Mouse (Mus musculus): ENCODE results near the gene Amdhd1. TPM values are rescaled to one million over a fixed set of nuclear protein-coding genes. Genes with fewer than 3 reads are reported as not detected.

Amdhd1 gene
- polyA plus RNA-seq, 1 experiment from 2014 or later, result 0.79 TPM

GRCm38 (mm10) chr10:93540431-93541210 lies 788 bp upstream of the Amdhd1 start, which contains the start of gene Ccdc38:
Ccdc38 (plus strand) TSS chr10:93540632.
- H3K9ac ChIP-seq (replicated peaks), result peak within 1 kb of the TSS; percentile 50
- ATAC-seq (ENCODE audit: insufficient number of reproducible peaks, insufficient read depth, low FRiP score, low TSS enrichment, low read depth), result no peak
- H3K27me3 ChIP-seq, result peaks cover 7% of the 10 kb centered on the region; the same call in 1 of the 2 replicates
- no peaks in the 10 kb centered on the region for H3K36me3 ChIP-seq
- no peaks in the 10 kb centered on the region for H3K9me3 ChIP-seq
- H3K27ac ChIP-seq, result no peak within 1 kb of the TSS
- peaks cover 12% of the 10 kb centered on the region for H3K4me1 ChIP-seq (replicated peaks)
- H3K4me2 ChIP-seq, result peak within 1 kb of the TSS; percentile 86
- WGBS, result 68% methylated on average over 17 of the region's 17 CpGs
- peak within 1 kb of the TSS; percentile 43 for H3K4me3 ChIP-seq (replicated peaks)

GRCm38 (mm10) chr10:93538818-93539217 lies 1.0 kb downstream of the Amdhd1 start:
- H3K27ac ChIP-seq, result no peak overlapping the region
- peaks cover 16% of the 10 kb centered on the region for H3K4me1 ChIP-seq (replicated peaks)
- 36% methylated on average over 6 of the region's 6 CpGs for WGBS
- H3K27me3 ChIP-seq, result peaks cover 24% of the 10 kb centered on the region
- no peak overlapping the region for H3K9ac ChIP-seq (replicated peaks)
- ATAC-seq (ENCODE audit: insufficient number of reproducible peaks, insufficient read depth, low FRiP score, low TSS enrichment, low read depth), result no peak
- no peaks in the 10 kb centered on the region for H3K36me3 ChIP-seq
- H3K4me2 ChIP-seq, result no peak overlapping the region
- H3K4me3 ChIP-seq (replicated peaks), result no peak overlapping the region
- H3K9me3 ChIP-seq, result no peaks in the 10 kb centered on the region

- no peak overlapping the region for H3K4me2 ChIP-seq
- H3K36me3 ChIP-seq, result no peaks in the 10 kb centered on the region
- no peak overlapping the region for H3K4me3 ChIP-seq (replicated peaks)
- no peak overlapping the region for H3K9ac ChIP-seq (replicated peaks)
- H3K4me1 ChIP-seq (replicated peaks), result peaks cover 16% of the 10 kb centered on the region
- no peak for ATAC-seq (ENCODE audit: insufficient number of reproducible peaks, insufficient read depth, low FRiP score, low TSS enrichment, low read depth)
- peaks cover 24% of the 10 kb centered on the region for H3K27me3 ChIP-seq
- no peaks in the 10 kb centered on the region for H3K9me3 ChIP-seq
- no peak overlapping the region for H3K27ac ChIP-seq
- 90% methylated on average over 2 of the region's 2 CpGs for WGBS
These were observed 1.5 kb downstream of the Amdhd1 start for GRCm38 (mm10) chr10:93538287-93538686.

GRCm38 (mm10) chr10:93525329-93525728 lies 14.5 kb downstream of the Amdhd1 start:
- H3K27ac ChIP-seq, result no peak overlapping the region
- no peaks in the 10 kb centered on the region for H3K4me1 ChIP-seq (replicated peaks)
- no peak for ATAC-seq (ENCODE audit: insufficient number of reproducible peaks, insufficient read depth, low FRiP score, low TSS enrichment, low read depth)
- 51% methylated on average over 1 of the region's 1 CpGs for WGBS
- no peak overlapping the region for H3K4me2 ChIP-seq
- H3K4me3 ChIP-seq (replicated peaks), result no peak overlapping the region
- no peaks in the 10 kb centered on the region for H3K9me3 ChIP-seq
- H3K27me3 ChIP-seq, result no peaks in the 10 kb centered on the region
- H3K36me3 ChIP-seq, result no peaks in the 10 kb centered on the region
- no peak overlapping the region for H3K9ac ChIP-seq (replicated peaks)

GRCm38 (mm10) chr10:93520994-93521393 lies 18.8 kb downstream of the Amdhd1 start:
- Histone ChIP-seq H3K4me3 (replicated peaks) (no peak overlapping the region), H3K4me2 (no peak overlapping the region), H3K36me3 (no peaks in the 10 kb centered on the region), H3K9me3 (no peaks in the 10 kb centered on the region), H3K27me3 (no peaks in the 10 kb centered on the region), H3K27ac (no peak overlapping the region), H3K9ac (replicated peaks) (no peak overlapping the region), H3K4me1 (replicated peaks) (no peaks in the 10 kb centered on the region)
- ATAC-seq (ENCODE audit: insufficient number of reproducible peaks, insufficient read depth, low FRiP score, low TSS enrichment, low read depth), result no peak
- whole genome bisulfite sequencing, result 77% methylated on average over 4 of the region's 4 CpGs

- H3K36me3 ChIP-seq, result no peaks in the 10 kb centered on the region
- no peak overlapping the region for H3K27ac ChIP-seq
- no peaks in the 10 kb centered on the region for H3K4me1 ChIP-seq (replicated peaks)
- no peaks in the 10 kb centered on the region for H3K27me3 ChIP-seq
- H3K4me2 ChIP-seq, result no peak overlapping the region
- no peak overlapping the region for H3K9ac ChIP-seq (replicated peaks)
- H3K4me3 ChIP-seq (replicated peaks), result no peak overlapping the region
- 86% methylated on average over 5 of the region's 5 CpGs for WGBS
- H3K9me3 ChIP-seq, result no peaks in the 10 kb centered on the region
- ATAC-seq (ENCODE audit: insufficient number of reproducible peaks, insufficient read depth, low FRiP score, low TSS enrichment, low read depth), result no peak
These were observed 20.1 kb downstream of the Amdhd1 start for GRCm38 (mm10) chr10:93519756-93520155.

- no peaks in the 10 kb centered on the region for H3K36me3 ChIP-seq
- no peaks in the 10 kb centered on the region for H3K9me3 ChIP-seq
- no peak overlapping the region for H3K27ac ChIP-seq
- H3K4me2 ChIP-seq, result no peak overlapping the region
- H3K27me3 ChIP-seq, result no peaks in the 10 kb centered on the region
- no peak overlapping the region for H3K4me3 ChIP-seq (replicated peaks)
- no peak for ATAC-seq (ENCODE audit: insufficient number of reproducible peaks, insufficient read depth, low FRiP score, low TSS enrichment, low read depth)
- no peaks in the 10 kb centered on the region for H3K4me1 ChIP-seq (replicated peaks)
- WGBS, result 90% methylated on average over 8 of the region's 8 CpGs
- H3K9ac ChIP-seq (replicated peaks), result no peak overlapping the region
These were observed 20.7 kb downstream of the Amdhd1 start for GRCm38 (mm10) chr10:93519159-93519558.

GRCm38 (mm10) chr10:93518620-93519019 lies 21.2 kb downstream of the Amdhd1 start:
- H3K4me3 ChIP-seq (replicated peaks), result no peak overlapping the region
- no peak overlapping the region for H3K4me2 ChIP-seq
- no peaks in the 10 kb centered on the region for H3K4me1 ChIP-seq (replicated peaks)
- no peak overlapping the region for H3K27ac ChIP-seq
- no peaks in the 10 kb centered on the region for H3K27me3 ChIP-seq
- H3K9ac ChIP-seq (replicated peaks), result no peak overlapping the region
- 86% methylated on average over 2 of the region's 2 CpGs for WGBS
- H3K9me3 ChIP-seq, result no peaks in the 10 kb centered on the region
- no peaks in the 10 kb centered on the region for H3K36me3 ChIP-seq
- ATAC-seq (ENCODE audit: insufficient number of reproducible peaks, insufficient read depth, low FRiP score, low TSS enrichment, low read depth), result no peak

- no peak overlapping the region for H3K4me3 ChIP-seq (replicated peaks)
- no peak overlapping the region for H3K4me2 ChIP-seq
- no peak overlapping the region for H3K27ac ChIP-seq
- no peaks in the 10 kb centered on the region for H3K27me3 ChIP-seq
- 86% methylated on average over 4 of the region's 4 CpGs for WGBS
- ATAC-seq (ENCODE audit: insufficient number of reproducible peaks, insufficient read depth, low FRiP score, low TSS enrichment, low read depth), result no peak
- no peaks in the 10 kb centered on the region for H3K36me3 ChIP-seq
- H3K9ac ChIP-seq (replicated peaks), result no peak overlapping the region
- no peaks in the 10 kb centered on the region for H3K4me1 ChIP-seq (replicated peaks)
- no peaks in the 10 kb centered on the region for H3K9me3 ChIP-seq
These were observed 21.6 kb downstream of the Amdhd1 start for GRCm38 (mm10) chr10:93518186-93518585.

GRCm38 (mm10) chr10:93517754-93518153 lies 22.1 kb downstream of the Amdhd1 start:
- Histone ChIP-seq H3K27ac (no peak overlapping the region), H3K4me2 (no peak overlapping the region), H3K4me1 (replicated peaks) (no peaks in the 10 kb centered on the region), H3K36me3 (no peaks in the 10 kb centered on the region), H3K9me3 (no peaks in the 10 kb centered on the region), H3K27me3 (no peaks in the 10 kb centered on the region), H3K4me3 (replicated peaks) (no peak overlapping the region), H3K9ac (replicated peaks) (no peak overlapping the region)
- no peak for ATAC-seq (ENCODE audit: insufficient number of reproducible peaks, insufficient read depth, low FRiP score, low TSS enrichment, low read depth)
- WGBS, result 51% methylated on average over 4 of the region's 4 CpGs

- no peaks in the 10 kb centered on the region for H3K36me3 ChIP-seq
- WGBS, result 73% methylated on average over 12 of the region's 12 CpGs
- H3K9me3 ChIP-seq, result no peaks in the 10 kb centered on the region
- no peak overlapping the region for H3K9ac ChIP-seq (replicated peaks)
- H3K4me3 ChIP-seq (replicated peaks), result no peak overlapping the region
- no peak overlapping the region for H3K4me2 ChIP-seq
- ATAC-seq (ENCODE audit: insufficient number of reproducible peaks, insufficient read depth, low FRiP score, low TSS enrichment, low read depth), result no peak
- H3K4me1 ChIP-seq (replicated peaks), result no peaks in the 10 kb centered on the region
- no peak overlapping the region for H3K27ac ChIP-seq
- H3K27me3 ChIP-seq, result no peaks in the 10 kb centered on the region
These were observed 23.9 kb downstream of the Amdhd1 start for GRCm38 (mm10) chr10:93515927-93516326.

GRCm38 (mm10) chr10:93515419-93515818 lies 24.4 kb downstream of the Amdhd1 start:
- H3K27ac ChIP-seq, result no peak overlapping the region
- no peaks in the 10 kb centered on the region for H3K4me1 ChIP-seq (replicated peaks)
- H3K9ac ChIP-seq (replicated peaks), result no peak overlapping the region
- 29% methylated on average over 1 of the region's 1 CpGs for WGBS
- H3K4me2 ChIP-seq, result no peak overlapping the region
- H3K4me3 ChIP-seq (replicated peaks), result no peak overlapping the region
- H3K27me3 ChIP-seq, result no peaks in the 10 kb centered on the region
- H3K9me3 ChIP-seq, result no peaks in the 10 kb centered on the region
- no peaks in the 10 kb centered on the region for H3K36me3 ChIP-seq
- ATAC-seq (ENCODE audit: insufficient number of reproducible peaks, insufficient read depth, low FRiP score, low TSS enrichment, low read depth), result no peak
